Mouse (Mus musculus) embryonic facial prominence, embryonic 11.5 days (tissue): ENCODE data around the gene Prss2. TPM values are rescaled to one million over a fixed set of nuclear protein-coding genes. Genes with fewer than 3 reads are reported as not detected.

Source experiments
- ATAC-seq: fragments of 200-750 bp; cut with Nextera tagmentation; replicated peaks from 2 replicates; pipeline ENCODE4 v1.8.0; 2017; ENCODE audit warnings: low read depth; ENCODE audit not compliant: insufficient number of reproducible peaks, low FRiP score, low TSS enrichment
- DNase-seq: peaks from one replicate; pipeline ENCODE4 v3.0.0-alpha.2; 2015; ENCODE audit warnings: low spot score
- H3K27ac ChIP-seq: fragments of 300-500 bp; sonication (generic); replicated peaks from 2 replicates; pipeline ENCODE4 v1.5.1; 2014; ENCODE audit warnings: mild to moderate bottlenecking, low read depth, low read length, control low read depth
- H3K27me3 ChIP-seq: fragments of 300-500 bp; sonication (generic); 2 replicates; pipeline ENCODE4 v1.6.1; 2014; ENCODE audit warnings: mild to moderate bottlenecking, low read length, moderate library complexity, mixed read lengths; ENCODE audit not compliant: control insufficient read depth, insufficient read depth
- H3K36me3 ChIP-seq: fragments of 300-500 bp; sonication (generic); replicated peaks from 2 replicates; pipeline ENCODE4 v1.6.1; 2014; ENCODE audit warnings: low read depth, mild to moderate bottlenecking, low read length, moderate library complexity, mixed read lengths; ENCODE audit not compliant: control insufficient read depth, insufficient read depth
- H3K4me1 ChIP-seq: fragments of 300-500 bp; sonication (generic); 2 replicates; pipeline ENCODE4 v1.6.1; 2014; ENCODE audit warnings: low read length, mixed read lengths; ENCODE audit not compliant: control insufficient read depth, insufficient read depth
- H3K4me2 ChIP-seq: fragments of 300-500 bp; sonication (generic); 2 replicates; pipeline ENCODE4 v1.6.1; 2014; ENCODE audit warnings: low read depth, mild to moderate bottlenecking, control low read depth, low read length, moderate library complexity
- H3K4me3 ChIP-seq: fragments of 300-500 bp; sonication (generic); 2 replicates; pipeline ENCODE4 v1.5.1; 2014; ENCODE audit warnings: low read depth, low read length, control low read depth
- H3K9ac ChIP-seq: fragments of 300-500 bp; sonication (generic); replicated peaks from 2 replicates; pipeline ENCODE4 v1.6.1; 2014; ENCODE audit warnings: mild to moderate bottlenecking, control low read depth, low read length
- H3K9me3 ChIP-seq: fragments of 300-500 bp; sonication (generic); replicated peaks from 2 replicates; pipeline ENCODE4 v1.6.1; 2016; ENCODE audit warnings: mild to moderate bottlenecking, low read length, inconsistent platforms, mixed read lengths; ENCODE audit not compliant: control insufficient read depth
- WGBS: fragments of 180-500 bp; shearing (Covaris S2); extraction: QIAGEN DNeasy Blood & Tissue Kit; methylation state at CpG from one replicate; pipeline ENCODE4 v1.1.7; 2014; 5-methylcytosine and 5-hydroxymethylcytosine counted together
- polyA plus RNA-seq: library from polyadenylated mRNA; unstranded; fragments of >200 nt; fragmentation: Nextera tagmentation; extraction: Ambion mirVana; gene quantifications from 2 replicates; pipeline ENCODE4 v1.2.1, GENCODE M21; 2014

Prss2 gene
- polyA plus RNA-seq, 1 experiment from 2014 or later, result not detected

GRCm38 (mm10) chr6:41569078-41569477 lies 47.5 kb downstream of the Prss2 start:
- 84% methylated on average over 3 of the region's 3 CpGs for WGBS
- DNase-seq, result no peak

More at GRCm38 (mm10) chr6:41569078-41569477, 47.5 kb downstream of the Prss2 start:
- no peak for ATAC-seq
- Histone ChIP-seq H3K27ac (no peak overlapping the region), H3K4me1 (no peaks in the 10 kb centered on the region), H3K9me3 (no peaks in the 10 kb centered on the region), H3K4me3 (no peak overlapping the region), H3K9ac (no peak overlapping the region), H3K36me3 (no peaks in the 10 kb centered on the region), H3K4me2 (no peak overlapping the region), H3K27me3 (no peaks in the 10 kb centered on the region)

Other genes with a start within 250 kb of the Prss2 start
- gene Try4, start 219.5 kb upstream of the Prss2 start, polyA plus RNA-seq, result not detected in 2 replicates
- gene Try5, start 204.9 kb upstream of the Prss2 start, polyA plus RNA-seq, result not detected in 2 replicates
- not detected in 2 replicates for gene Try10, start 167.7 kb upstream of the Prss2 start, polyA plus RNA-seq
- 0.41 and 0.43 TPM in 2 replicates for gene Prss3, start 144.1 kb upstream of the Prss2 start, polyA plus RNA-seq
- gene Gm5771, start 129.4 kb upstream of the Prss2 start, polyA plus RNA-seq, result not detected in 2 replicates
- 0.26 TPM in 1 of 2 replicates, not detected in the other for gene Gm10334, start 75.6 kb upstream of the Prss2 start, polyA plus RNA-seq
- not detected in 2 replicates for gene Prss1, start 62.9 kb upstream of the Prss2 start, polyA plus RNA-seq
- 10.0 and 11.7 TPM in 2 replicates for gene Ephb6, start 83.7 kb downstream of the Prss2 start, polyA plus RNA-seq
- 0.26 and 0.56 TPM in 2 replicates for gene Trpv6, start 114.6 kb downstream of the Prss2 start, polyA plus RNA-seq
- not detected in 2 replicates for gene Trpv5, start 159.0 kb downstream of the Prss2 start, polyA plus RNA-seq
- not detected in 2 replicates for gene Llcfc1, start 162.6 kb downstream of the Prss2 start, polyA plus RNA-seq
- gene Kel, start 182.6 kb downstream of the Prss2 start, polyA plus RNA-seq, result 10.1 and 10.2 TPM in 2 replicates